Mouse (Mus musculus) forebrain, embryonic 15.5 days (tissue): ENCODE measurements at regions not wholly inside any gene's neighbourhood (a gene's known extent, or its start where the extent isn't known, plus 50 kb on each side); places are given as distances from the start of the nearest gene placed in this dataset.

Experiments used
- ATAC-seq: fragments of 200-750 bp; cut with Nextera tagmentation; replicated peaks from 2 replicates; pipeline ENCODE4 v1.8.0; 2017; ENCODE audit warnings: mild to moderate bottlenecking, moderate TSS enrichment, moderate library complexity
- H3K27ac ChIP-seq: fragments of 300-500 bp; sonication (generic); replicated peaks from 2 replicates; pipeline ENCODE4 v1.5.1; 2015; ENCODE audit warnings: mild to moderate bottlenecking, inconsistent platforms
- H3K27me3 ChIP-seq: fragments of 300-500 bp; sonication (generic); 2 replicates; pipeline ENCODE4 v1.6.1; 2015; ENCODE audit warnings: inconsistent platforms
- H3K36me3 ChIP-seq: fragments of 300-500 bp; sonication (generic); 2 replicates; pipeline ENCODE4 v1.6.1; 2015; ENCODE audit warnings: mild to moderate bottlenecking, inconsistent platforms
- H3K4me1 ChIP-seq: fragments of 300-500 bp; sonication (generic); 2 replicates; pipeline ENCODE4 v1.6.1; 2015; ENCODE audit warnings: inconsistent platforms
- H3K4me2 ChIP-seq: fragments of 300-500 bp; sonication (generic); replicated peaks from 2 replicates; pipeline ENCODE4 v1.6.1; 2015; ENCODE audit warnings: mild to moderate bottlenecking, inconsistent platforms
- H3K4me3 ChIP-seq: fragments of 300-500 bp; sonication (generic); 2 replicates; pipeline ENCODE4 v1.5.1; 2015; ENCODE audit warnings: mild to moderate bottlenecking, inconsistent platforms
- H3K9ac ChIP-seq: fragments of 300-500 bp; sonication (generic); replicated peaks from 2 replicates; pipeline ENCODE4 v1.6.1; 2015; ENCODE audit warnings: mild to moderate bottlenecking, inconsistent platforms
- H3K9me3 ChIP-seq: fragments of 300-500 bp; sonication (generic); 2 replicates; pipeline ENCODE4 v1.6.1; 2016; ENCODE audit warnings: inconsistent platforms
- WGBS: fragments of 180-500 bp; shearing (Covaris S2); methylation state at CpG from one replicate; pipeline ENCODE4 v1.1.7; 2015; ENCODE audit warnings: mixed read lengths; 5-methylcytosine and 5-hydroxymethylcytosine counted together

- Histone ChIP-seq H3K9ac (no peak overlapping the region), H3K27me3 (no peaks in the 10 kb centered on the region), H3K9me3 (no peaks in the 10 kb centered on the region), H3K4me2 (no peak overlapping the region), H3K4me1 (no peaks in the 10 kb centered on the region), H3K36me3 (no peaks in the 10 kb centered on the region), H3K4me3 (no peak overlapping the region), H3K27ac (peak overlapping the region; percentile 50)
- no peak for ATAC-seq
- WGBS, result 67% methylated on average over 2 of the region's 2 CpGs
Observed at GRCm38 (mm10) chr17:81319605-81320004, 122.0 kb upstream of the Gm11096 start.

DNA sequence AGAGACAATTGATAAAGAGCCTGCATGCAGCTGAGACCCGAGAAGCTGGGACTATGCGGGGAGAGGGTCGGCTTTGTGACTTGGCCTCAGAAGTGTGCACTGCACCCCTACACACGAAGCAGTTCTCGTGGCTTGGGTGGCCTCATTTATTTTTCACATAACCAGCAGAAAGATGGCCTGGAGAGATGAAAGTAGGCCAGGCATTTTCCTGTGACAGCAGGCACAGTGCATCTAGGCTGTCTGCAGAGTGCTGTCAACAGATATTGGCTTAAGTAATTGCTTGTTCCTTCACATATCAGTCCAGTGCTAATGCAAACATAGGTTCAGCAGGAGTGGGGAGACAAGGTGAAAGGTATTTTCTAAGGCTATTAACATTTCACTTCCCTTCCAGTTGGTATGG lies 124.9 kb upstream of the Gm11096 start:
- no peak overlapping the region for H3K4me3 ChIP-seq
- 0 out of 2 replicates have a peak overlapping the region, but pooled peaks have one; percentile 19 for H3K27ac ChIP-seq
- no peak overlapping the region for H3K4me2 ChIP-seq
- ATAC-seq, result no peak
- 66% methylated on average over 5 of the region's 5 CpGs for WGBS
- H3K9ac ChIP-seq, result no peak overlapping the region
- H3K27me3 ChIP-seq, result no peaks in the 10 kb centered on the region
- H3K9me3 ChIP-seq, result no peaks in the 10 kb centered on the region
- no peaks in the 10 kb centered on the region for H3K36me3 ChIP-seq
- no peaks in the 10 kb centered on the region for H3K4me1 ChIP-seq

DNA sequence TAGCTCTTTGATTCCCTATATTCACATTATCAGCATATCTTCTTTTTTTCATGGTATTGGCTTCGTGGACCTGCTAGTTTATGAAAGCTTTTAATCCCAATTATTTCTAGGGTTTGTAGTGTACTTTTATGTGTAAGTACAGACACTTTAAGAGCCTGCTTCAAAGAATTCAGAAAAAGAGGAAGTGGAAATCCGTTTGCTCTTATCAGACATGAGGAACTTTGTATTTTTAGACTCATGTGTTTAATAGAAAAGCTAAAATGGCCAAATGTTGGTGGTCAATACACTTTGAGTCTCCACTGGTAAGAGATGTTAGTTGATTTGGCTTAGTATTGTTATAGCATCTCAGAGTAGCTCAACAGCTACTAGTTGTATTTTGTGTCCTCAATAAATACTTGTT lies 135.7 kb upstream of the Gm11096 start:
- Histone ChIP-seq H3K36me3 (no peaks in the 10 kb centered on the region), H3K27me3 (no peaks in the 10 kb centered on the region), H3K4me2 (no peak overlapping the region), H3K9ac (no peak overlapping the region), H3K9me3 (no peaks in the 10 kb centered on the region), H3K27ac (no peak overlapping the region), H3K4me1 (no peaks in the 10 kb centered on the region), H3K4me3 (no peak overlapping the region)
- 72% methylated on average over 2 of the region's 2 CpGs for WGBS
- ATAC-seq, result no peak

GRCm38 (mm10) chr17:81304574-81304973 lies 137.0 kb upstream of the Gm11096 start:
- WGBS, result 84% methylated on average over 1 of the region's 1 CpGs
- no peaks in the 10 kb centered on the region for H3K36me3 ChIP-seq
- no peak overlapping the region for H3K27ac ChIP-seq
- H3K27me3 ChIP-seq, result no peaks in the 10 kb centered on the region
- ATAC-seq, result no peak
- no peak overlapping the region for H3K4me3 ChIP-seq
- no peaks in the 10 kb centered on the region for H3K9me3 ChIP-seq
- H3K9ac ChIP-seq, result no peak overlapping the region
- H3K4me1 ChIP-seq, result no peaks in the 10 kb centered on the region
- H3K4me2 ChIP-seq, result no peak overlapping the region

GRCm38 (mm10) chr17:81302490-81302889 lies 139.1 kb upstream of the Gm11096 start:
- no peaks in the 10 kb centered on the region for H3K4me1 ChIP-seq
- 34% methylated on average over 3 of the region's 3 CpGs for WGBS
- H3K27me3 ChIP-seq, result no peaks in the 10 kb centered on the region
- no peak overlapping the region for H3K4me2 ChIP-seq
- ATAC-seq, result no peak
- H3K36me3 ChIP-seq, result no peaks in the 10 kb centered on the region
- H3K4me3 ChIP-seq, result no peak overlapping the region
- no peaks in the 10 kb centered on the region for H3K9me3 ChIP-seq
- H3K9ac ChIP-seq, result no peak overlapping the region
- no peak overlapping the region for H3K27ac ChIP-seq

DNA sequence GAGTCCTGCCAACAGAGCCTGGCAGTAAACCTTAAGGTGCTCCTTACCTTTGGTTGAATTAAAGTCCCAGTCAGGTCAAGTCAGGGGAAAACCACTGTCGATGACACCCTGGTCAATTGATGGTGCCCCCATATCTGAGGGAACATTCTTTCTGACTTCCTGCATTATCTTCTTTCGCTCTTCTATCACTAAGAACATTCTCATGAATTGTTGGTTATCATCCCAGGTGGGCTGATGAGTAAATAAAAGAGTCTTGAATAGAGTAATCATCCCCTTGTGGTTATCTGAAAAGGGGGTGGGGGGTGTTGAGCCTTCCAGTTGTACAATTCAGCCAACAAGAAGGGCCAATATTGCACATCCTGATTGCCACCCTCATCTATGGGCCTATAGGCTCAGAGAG lies 149.7 kb upstream of the Gm11096 start:
- no peak overlapping the region for H3K4me2 ChIP-seq
- no peak overlapping the region for H3K27ac ChIP-seq
- H3K4me1 ChIP-seq, result no peaks in the 10 kb centered on the region
- WGBS, result 94% methylated on average over 2 of the region's 2 CpGs
- no peak for ATAC-seq
- H3K36me3 ChIP-seq, result no peaks in the 10 kb centered on the region
- no peaks in the 10 kb centered on the region for H3K9me3 ChIP-seq
- H3K4me3 ChIP-seq, result no peak overlapping the region
- no peak overlapping the region for H3K9ac ChIP-seq
- H3K27me3 ChIP-seq, result no peaks in the 10 kb centered on the region

DNA sequence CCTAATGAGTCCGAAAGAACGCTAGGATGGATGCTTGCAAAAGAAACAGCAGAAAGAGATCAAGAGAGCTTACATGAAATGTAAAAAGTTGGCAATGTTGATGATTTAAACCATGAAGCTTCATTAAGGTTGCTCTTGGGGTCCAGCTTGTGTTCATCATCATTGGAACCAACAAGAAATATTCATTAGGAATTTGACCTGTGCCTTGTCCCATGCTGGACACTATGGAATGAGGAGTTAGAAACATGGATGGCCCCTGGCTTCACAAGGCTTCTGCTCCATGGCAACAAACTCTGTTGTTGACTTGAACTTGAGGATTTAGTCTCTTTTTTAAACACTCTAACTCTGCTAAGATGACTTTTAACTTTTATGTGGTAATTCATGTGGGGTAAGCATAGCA lies 159.0 kb upstream of the Gm11096 start:
- Histone ChIP-seq H3K9me3 (no peaks in the 10 kb centered on the region), H3K4me2 (no peak overlapping the region), H3K27ac (no peak overlapping the region), H3K4me3 (no peak overlapping the region), H3K36me3 (no peaks in the 10 kb centered on the region), H3K4me1 (no peaks in the 10 kb centered on the region), H3K9ac (no peak overlapping the region), H3K27me3 (no peaks in the 10 kb centered on the region)
- 86% methylated on average over 2 of the region's 2 CpGs for WGBS
- ATAC-seq, result no peak

DNA sequence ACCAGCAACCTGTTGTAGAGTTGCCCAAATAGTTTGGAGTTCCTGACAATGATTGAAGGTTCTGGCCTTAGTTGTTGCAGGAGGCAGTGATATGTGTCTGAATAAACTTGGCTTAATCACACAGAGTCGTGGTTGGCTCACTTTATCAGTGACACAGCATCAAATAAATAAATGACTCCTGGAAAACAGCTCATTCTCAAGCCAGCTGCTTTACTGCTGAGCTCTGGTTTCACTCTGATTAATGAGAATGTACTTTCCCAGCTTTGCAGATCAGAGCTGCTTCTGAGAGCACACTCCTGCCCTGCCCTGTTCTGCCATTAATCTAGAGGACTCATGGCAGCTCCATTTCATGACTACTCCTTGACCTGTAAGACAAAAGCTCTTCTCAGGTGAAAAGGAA lies 171.3 kb upstream of the Gm11096 start:
- 51% methylated on average over 1 of the region's 1 CpGs for WGBS
- ATAC-seq, result no peak
- no peak overlapping the region for H3K27ac ChIP-seq
- H3K36me3 ChIP-seq, result no peaks in the 10 kb centered on the region
- no peak overlapping the region for H3K4me2 ChIP-seq
- H3K4me1 ChIP-seq, result no peaks in the 10 kb centered on the region
- H3K4me3 ChIP-seq, result no peak overlapping the region
- no peaks in the 10 kb centered on the region for H3K27me3 ChIP-seq
- H3K9ac ChIP-seq, result no peak overlapping the region
- H3K9me3 ChIP-seq, result no peaks in the 10 kb centered on the region

- H3K27ac ChIP-seq, result no peak overlapping the region
- no peaks in the 10 kb centered on the region for H3K4me1 ChIP-seq
- ATAC-seq, result no peak
- H3K9me3 ChIP-seq, result no peaks in the 10 kb centered on the region
- H3K9ac ChIP-seq, result no peak overlapping the region
- WGBS, result 88% methylated on average over 1 of the region's 1 CpGs
- H3K4me2 ChIP-seq, result no peak overlapping the region
- no peak overlapping the region for H3K4me3 ChIP-seq
- H3K27me3 ChIP-seq, result no peaks in the 10 kb centered on the region
- H3K36me3 ChIP-seq, result no peaks in the 10 kb centered on the region
Observed at GRCm38 (mm10) chr17:81261957-81262356, 179.6 kb upstream of the Gm11096 start.

- no peaks in the 10 kb centered on the region for H3K4me1 ChIP-seq
- 80% methylated on average over 1 of the region's 1 CpGs for WGBS
- no peak for ATAC-seq
Observed at GRCm38 (mm10) chr17:81260036-81260435, 181.5 kb upstream of the Gm11096 start.

GRCm38 (mm10) chr17:81256106-81256505 lies 185.5 kb upstream of the Gm11096 start:
- H3K27me3 ChIP-seq, result no peaks in the 10 kb centered on the region
- H3K9me3 ChIP-seq, result no peaks in the 10 kb centered on the region
- no peaks in the 10 kb centered on the region for H3K36me3 ChIP-seq
- no peak overlapping the region for H3K9ac ChIP-seq
- no peak overlapping the region for H3K4me2 ChIP-seq
- ATAC-seq, result no peak
- WGBS, result 42% methylated on average over 3 of the region's 3 CpGs
- no peak overlapping the region for H3K4me3 ChIP-seq
- no peak overlapping the region for H3K27ac ChIP-seq
- H3K4me1 ChIP-seq, result no peaks in the 10 kb centered on the region

More at GRCm38 (mm10) chr17:81260036-81260435, 181.5 kb upstream of the Gm11096 start:
- no peak overlapping the region for H3K27ac ChIP-seq
- no peak overlapping the region for H3K9ac ChIP-seq
- no peaks in the 10 kb centered on the region for H3K27me3 ChIP-seq
- H3K36me3 ChIP-seq, result no peaks in the 10 kb centered on the region
- H3K9me3 ChIP-seq, result no peaks in the 10 kb centered on the region
- H3K4me3 ChIP-seq, result no peak overlapping the region
- H3K4me2 ChIP-seq, result no peak overlapping the region

DNA sequence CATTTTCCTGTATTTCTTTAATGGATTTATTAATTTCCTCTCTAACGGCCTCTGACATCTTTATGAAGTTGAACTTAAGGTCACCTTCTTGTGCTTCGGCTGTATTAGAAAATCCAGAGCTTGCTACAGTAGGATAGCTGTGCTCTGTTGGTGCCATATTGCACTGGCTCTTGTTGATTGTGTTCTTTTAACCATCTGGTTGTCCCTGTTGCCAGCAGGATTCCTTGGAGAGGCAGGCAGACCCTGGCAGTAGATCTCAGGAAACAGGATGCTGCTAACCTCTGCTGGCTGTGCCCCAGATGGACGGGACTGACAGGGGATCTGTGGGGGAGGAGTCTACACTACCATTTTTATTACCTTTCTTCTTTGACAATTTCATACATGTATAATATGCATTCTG lies 185.9 kb upstream of the Thumpd2 start:
- Histone ChIP-seq H3K27me3 (no peaks in the 10 kb centered on the region), H3K4me2 (no peak overlapping the region), H3K36me3 (no peaks in the 10 kb centered on the region), H3K4me3 (no peak overlapping the region), H3K9ac (no peak overlapping the region), H3K27ac (no peak overlapping the region), H3K9me3 (no peaks in the 10 kb centered on the region), H3K4me1 (no peaks in the 10 kb centered on the region)
- WGBS, result 62% methylated on average over 3 of the region's 3 CpGs
- ATAC-seq, result peak; percentile 55; the same call in 1 of the 2 replicates

DNA sequence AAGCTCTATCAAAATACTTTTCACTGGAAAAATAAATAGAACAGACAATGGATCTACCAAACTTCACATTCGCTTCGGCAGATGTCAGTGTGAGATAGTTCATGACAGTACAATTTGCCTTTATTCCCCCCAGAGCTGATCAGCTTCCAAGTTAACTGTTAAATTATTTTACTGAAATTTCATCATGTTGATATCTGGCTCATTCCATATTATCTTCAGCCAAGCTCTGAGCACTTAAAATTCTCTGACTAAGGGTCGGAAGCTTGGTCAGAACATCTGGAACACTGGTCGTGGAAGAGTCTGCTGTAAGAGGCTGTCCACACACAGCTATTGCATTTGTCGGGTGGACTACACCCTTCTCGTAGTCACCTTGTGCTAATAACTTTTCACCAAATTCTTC lies 181.3 kb upstream of the Thumpd2 start:
- H3K4me3 ChIP-seq, result no peak overlapping the region
- no peak overlapping the region for H3K4me2 ChIP-seq
- ATAC-seq, result no peak
- no peaks in the 10 kb centered on the region for H3K9me3 ChIP-seq
- no peaks in the 10 kb centered on the region for H3K36me3 ChIP-seq
- H3K27me3 ChIP-seq, result no peaks in the 10 kb centered on the region
- 93% methylated on average over 6 of the region's 6 CpGs for WGBS
- H3K27ac ChIP-seq, result no peak overlapping the region
- H3K4me1 ChIP-seq, result no peaks in the 10 kb centered on the region
- H3K9ac ChIP-seq, result no peak overlapping the region
